Mouse (Mus musculus) left cerebral cortex, adult 2 months (tissue): Measurements from ENCODE around the gene Wdr35. TPM values are rescaled to one million over a fixed set of nuclear protein-coding genes. Genes with fewer than 3 reads are reported as not detected.
"Not testable (repeated sequence)": the region's sequence is repeated elsewhere in the genome, so short reads cannot be mapped to it uniquely, and the experiment has no call there.

ENCODE experiments used
- DNase-seq, 2 experiments: peaks; one replicate each; pipeline ENCODE4 v3.0.0; 2021 to 2022; ENCODE audit warnings: low spot score in 2 of 2, mixed read lengths in 1 of 2; ENCODE audit errors: extremely low spot score in 1 of 2
- H3K27ac ChIP-seq: fragments of 200-600 bp; 2 replicates; pipeline ENCODE4 v1.8.1; 2022
- H3K4me3 ChIP-seq: fragments of 200-600 bp; 2 replicates; pipeline ENCODE4 v1.8.1; 2022
- CTCF ChIP-seq: fragments of 200-600 bp; IDR thresholded peaks from 2 replicates; pipeline ENCODE4 v1.8.1; 2022; ENCODE audit warnings: antibody characterized with exemption, mild to moderate bottlenecking, moderate library complexity
- intact Hi-C: fragments of 180-260 bp; cut with DNase I; formaldehyde crosslinking; loops from one replicate; pipeline ENCODE4 v1.15.1; 2025
- long read RNA-seq, 2 experiments: library from polyadenylated mRNA; stranded (forward); transcript quantifications; one replicate each; pipeline ENCODE4 v2.0.0; 2021; ENCODE audit warnings: borderline mapping rate in 2 of 2
- total RNA-seq, 2 experiments: library from RNA; stranded (reverse); gene quantifications; 2 replicates each; pipeline ENCODE4 v1.2.3; 2021

The Wdr35 gene
- 10 to 100 TPM; 43.2 to 45.0 TPM for total RNA-seq
- long read RNA-seq, experiment 1, full-length matches to known transcripts = 35 of 41 reads
- long read RNA-seq, experiment 1, partial matches to known transcripts = 4 of 41 reads
- long read RNA-seq, experiment 1, other reads (novel, unspliced or antisense) = 2 of 41 reads
- long read RNA-seq, experiment 2, full-length matches to known transcripts = 22 of 26 reads
- long read RNA-seq, experiment 2, partial matches to known transcripts = 1 of 26 reads
- long read RNA-seq, experiment 2, other reads (novel, unspliced or antisense) = 3 of 26 reads

GRCm38 (mm10) chr12:8973820-8974465 is at the start of gene Wdr35:
Wdr35 (plus strand) TSS chr12:8973892.
- Histone ChIP-seq H3K4me3 (peak within 1 kb of the TSS; percentile 89), H3K27ac (peak within 1 kb of the TSS; percentile 84)
- intact Hi-C loops = loop anchor here (2.0 kb wide), 1 partner anchor 51 kb away; no protein-coding TSS in a partner anchor
- peak; percentile 91 to 92 for DNase-seq
- TF ChIP-seq CTCF = no peak

- no peak overlapping the region for H3K4me3 ChIP-seq
- no peak for DNase-seq
- TF ChIP-seq CTCF = no peak
- intact Hi-C loops = no loop called here
- H3K27ac ChIP-seq = no peak overlapping the region
Measured at GRCm38 (mm10) chr12:8927652-8928051, 46.0 kb upstream of the Wdr35 start.

- H3K4me3 ChIP-seq = no peak overlapping the region
- DNase-seq = no peak
- no peak for TF ChIP-seq CTCF
- H3K27ac ChIP-seq = no peak overlapping the region
- intact Hi-C loops = no loop called here
Measured at GRCm38 (mm10) chr12:8928766-8929165, 44.9 kb upstream of the Wdr35 start.

DNA sequence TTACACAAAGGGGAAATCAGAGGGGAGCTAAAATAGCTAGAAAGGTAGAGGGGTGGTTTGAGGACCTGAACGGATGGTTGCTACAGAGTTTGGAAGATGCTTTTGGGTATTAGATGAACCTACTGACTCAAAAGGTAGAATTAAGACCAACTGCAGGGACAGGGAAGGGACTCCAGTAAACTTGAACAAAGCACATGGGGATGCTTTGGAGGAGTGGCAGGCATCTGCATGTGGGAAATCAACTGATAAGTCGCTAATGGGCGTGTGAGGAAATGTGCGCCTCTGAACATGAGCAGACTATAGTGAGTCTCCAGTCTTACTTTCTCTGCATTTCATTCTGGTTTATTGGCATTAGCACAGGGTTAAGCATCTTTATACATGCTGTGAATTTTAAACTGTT is 42.6 kb upstream of the Wdr35 start:
- H3K27ac ChIP-seq = no peak overlapping the region
- no peak for DNase-seq
- H3K4me3 ChIP-seq = no peak overlapping the region
- intact Hi-C loops = no loop called here
- no peak for TF ChIP-seq CTCF

GRCm38 (mm10) chr12:8935349-8935748 is 38.3 kb upstream of the Wdr35 start:
- TF ChIP-seq CTCF = no peak
- no peak for DNase-seq
- H3K27ac ChIP-seq = no peak overlapping the region
- intact Hi-C loops = no loop called here
- H3K4me3 ChIP-seq = no peak overlapping the region

- H3K4me3 ChIP-seq, H3K27ac ChIP-seq, DNase-seq, intact Hi-C loops: not testable (repeated sequence)
- TF ChIP-seq CTCF = peak; percentile 60
Measured at GRCm38 (mm10) chr12:8936210-8936609, 37.5 kb upstream of the Wdr35 start.

DNA sequence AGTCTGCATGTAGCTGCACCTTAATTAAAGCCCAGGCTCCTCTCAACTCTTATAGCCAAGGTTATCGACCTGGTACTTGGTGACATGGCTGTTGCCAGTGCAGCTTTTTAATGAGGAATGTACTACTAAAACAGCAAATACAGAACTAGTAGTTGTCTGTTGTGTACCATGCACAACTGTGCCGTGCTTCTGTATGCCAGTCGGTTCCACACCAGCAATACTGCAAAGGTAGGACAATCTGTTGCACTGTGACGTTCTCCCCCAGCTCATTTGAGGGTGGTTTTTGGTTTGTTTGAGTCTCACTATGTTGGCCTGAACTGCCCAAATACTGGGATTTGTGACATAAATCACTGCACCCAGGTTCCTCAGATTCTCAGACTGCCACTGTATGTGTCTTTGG is 34.2 kb upstream of the Wdr35 start:
- DNase-seq = no peak
- no peak overlapping the region for H3K27ac ChIP-seq
- no peak for TF ChIP-seq CTCF
- intact Hi-C loops = no loop called here
- no peak overlapping the region for H3K4me3 ChIP-seq

DNA sequence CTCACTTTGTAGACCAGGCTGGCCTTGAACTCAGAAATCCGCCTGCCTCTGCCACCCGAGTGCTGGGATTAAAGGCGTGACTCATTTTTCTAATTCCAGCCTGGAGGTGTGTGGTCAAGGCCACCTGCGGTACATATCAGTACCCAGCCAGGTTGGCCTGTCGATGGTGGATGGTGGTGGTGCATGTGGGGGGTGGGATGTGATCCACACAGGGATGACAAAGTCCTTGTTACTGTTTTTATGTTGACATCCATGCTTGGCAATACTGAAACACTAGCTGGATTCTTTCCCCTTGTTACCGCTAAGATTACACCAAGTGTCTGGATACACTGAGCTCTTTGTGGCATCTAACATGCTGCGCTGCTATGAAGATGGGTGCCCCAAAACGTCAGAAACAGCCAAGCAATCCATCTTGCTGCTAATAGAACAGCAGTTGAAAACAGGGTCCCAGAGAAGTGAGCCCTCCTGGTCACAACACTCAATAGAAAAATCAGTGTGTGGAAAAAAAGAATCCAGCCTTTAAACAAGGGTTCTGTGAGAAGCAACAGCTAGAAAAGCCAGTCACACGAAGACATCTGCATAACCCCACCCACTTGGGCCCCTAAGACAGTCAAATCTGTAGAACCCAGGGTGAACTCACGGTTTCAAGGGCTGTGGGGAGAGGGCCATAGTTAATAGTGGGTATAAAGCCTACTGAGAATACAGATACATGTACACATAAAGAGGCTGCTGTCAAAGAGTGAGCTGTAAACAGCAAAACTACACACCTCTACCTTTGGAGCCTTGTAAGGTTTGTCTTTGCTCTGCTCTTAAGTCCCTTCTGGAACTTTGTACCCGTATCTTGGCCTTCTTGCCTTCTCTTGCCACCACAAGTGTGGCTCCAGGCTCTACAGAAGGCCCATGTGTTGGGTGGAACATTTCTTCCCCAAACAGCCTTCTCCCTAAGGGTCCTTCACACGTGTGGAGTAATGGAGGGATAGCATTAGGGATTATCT is 33.4 kb upstream of the Wdr35 start:
- no peak overlapping the region for H3K27ac ChIP-seq
- intact Hi-C loops = no loop called here
- no peak for TF ChIP-seq CTCF
- no peak overlapping the region for H3K4me3 ChIP-seq
- DNase-seq = no peak

GRCm38 (mm10) chr12:8941131-8941615 is 32.5 kb upstream of the Wdr35 start:
- H3K27ac ChIP-seq = no peak overlapping the region
- TF ChIP-seq CTCF = no peak
- intact Hi-C loops = no loop called here
- H3K4me3 ChIP-seq = no peak overlapping the region
- no peak for DNase-seq

GRCm38 (mm10) chr12:8941699-8942392 is 31.8 kb upstream of the Wdr35 start:
- no peak overlapping the region for H3K27ac ChIP-seq
- TF ChIP-seq CTCF = no peak
- no peak overlapping the region for H3K4me3 ChIP-seq
- intact Hi-C loops = no loop called here
- DNase-seq = no peak

GRCm38 (mm10) chr12:8947163-8947562 is 26.5 kb upstream of the Wdr35 start:
- DNase-seq = no peak
- no peak for TF ChIP-seq CTCF
- Histone ChIP-seq H3K4me3 (no peak overlapping the region; the same call in 1 of the 2 replicates), H3K27ac (no peak overlapping the region)
- intact Hi-C loops = no loop called here
